Mouse (Mus musculus) testis, adult 2 months (tissue): ENCODE data around the gene Rgs12.

Source experiments
- CTCF ChIP-seq: fragments of 200-500 bp; IDR thresholded peaks from 2 replicates; pipeline ENCODE4 v1.5.1; 2012; ENCODE audit warnings: low read depth, mild to moderate bottlenecking, inconsistent platforms, low read length, moderate library complexity; ENCODE audit not compliant: control insufficient read depth, insufficient read depth, insufficient replicate concordance
- POLR2A ChIP-seq: fragments of 200-500 bp; IDR thresholded peaks from 2 replicates; pipeline ENCODE4 v1.6.1; 2012; ENCODE audit warnings: low read depth, mild to moderate bottlenecking, inconsistent platforms, low read length, moderate library complexity; ENCODE audit not compliant: control insufficient read depth

DNA sequence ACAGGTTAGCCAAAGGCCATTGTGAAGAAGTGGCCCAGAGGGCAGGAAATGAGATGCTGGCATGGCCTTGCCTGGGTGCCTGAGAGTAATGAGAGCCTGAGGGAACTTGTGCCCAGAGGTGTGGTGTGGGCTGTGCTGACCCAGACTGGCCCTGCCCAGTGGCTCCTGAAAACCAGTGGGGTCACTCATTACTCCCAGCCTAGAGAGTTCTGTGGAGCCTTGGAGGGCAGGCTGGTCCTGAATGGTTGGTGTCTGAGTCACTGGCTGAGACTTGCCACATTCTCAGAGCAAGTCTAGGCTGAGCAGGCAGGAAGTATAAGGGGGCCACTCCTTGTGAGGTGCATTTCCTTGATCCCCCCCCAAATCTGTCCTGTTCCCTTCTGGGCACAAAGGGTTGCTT, 88.2 kb downstream of the Rgs12 start:
- TF ChIP-seq CTCF (no peak), POLR2A (no peak)
